Mouse (Mus musculus): Measurements from ENCODE around the gene Tbcd. TPM values are rescaled to one million over a fixed set of nuclear protein-coding genes. Genes with fewer than 3 reads are reported as not detected.
A peak's percentile ranks its signal among the peaks of the same experiment; 100 is the strongest.

The Tbcd gene
- total RNA-seq, 2 experiments from 2014 or later = 13.8 to 14.8 TPM

DNA sequence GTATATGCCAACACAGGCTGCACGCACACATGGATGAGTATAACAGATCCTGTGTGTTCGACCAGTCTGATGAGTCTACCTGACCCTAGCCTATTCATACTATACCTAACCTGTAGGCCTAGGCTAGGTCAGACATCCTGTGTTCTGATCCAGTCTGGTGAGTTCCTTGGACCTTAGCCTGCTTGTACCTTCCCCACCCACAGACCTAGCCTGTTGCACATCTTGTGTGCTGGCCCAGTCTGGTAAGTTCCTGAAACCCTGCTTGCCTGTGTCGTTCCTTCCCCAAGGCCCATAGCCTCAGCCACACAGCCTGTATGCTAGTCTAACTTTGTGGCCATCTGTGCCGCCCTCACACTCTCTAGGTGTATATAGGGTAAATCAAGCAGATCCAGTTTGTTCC is 112.5 kb downstream of the Tbcd start:
- Histone ChIP-seq H3K4me3 (no peak overlapping the region), H3K27ac (no peak overlapping the region)
- intact Hi-C loops (cut with DNase I) = no loop called here
- no peak for DNase-seq
- TF ChIP-seq CTCF (IDR thresholded peaks at IDR 0.05) = no peak

DNA sequence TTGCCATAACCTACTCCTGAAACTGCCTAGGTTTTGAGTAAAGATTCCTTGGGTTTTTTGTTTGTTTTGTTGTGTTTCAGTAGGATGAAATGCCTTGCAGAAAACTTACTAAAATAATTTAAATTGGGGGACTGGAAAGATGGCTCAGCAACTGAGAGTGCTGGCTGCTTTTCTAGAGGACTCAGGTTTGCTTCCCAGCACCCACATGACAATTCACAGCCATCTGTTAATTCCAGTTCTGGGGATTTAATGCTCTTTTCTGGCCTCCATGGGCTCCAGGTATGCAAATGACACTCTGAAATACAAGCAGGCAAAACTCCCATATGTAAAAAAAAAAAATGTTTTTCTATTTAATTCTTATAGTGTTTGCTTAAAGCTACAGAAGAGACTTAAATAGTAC is 130.1 kb downstream of the Tbcd start:
- intact Hi-C loops (cut with DNase I) = no loop called here
- TF ChIP-seq CTCF (IDR thresholded peaks at IDR 0.05) = no peak
- DNase-seq = no peak
- H3K27ac ChIP-seq = no peak overlapping the region
- no peak overlapping the region for H3K4me3 ChIP-seq

DNA sequence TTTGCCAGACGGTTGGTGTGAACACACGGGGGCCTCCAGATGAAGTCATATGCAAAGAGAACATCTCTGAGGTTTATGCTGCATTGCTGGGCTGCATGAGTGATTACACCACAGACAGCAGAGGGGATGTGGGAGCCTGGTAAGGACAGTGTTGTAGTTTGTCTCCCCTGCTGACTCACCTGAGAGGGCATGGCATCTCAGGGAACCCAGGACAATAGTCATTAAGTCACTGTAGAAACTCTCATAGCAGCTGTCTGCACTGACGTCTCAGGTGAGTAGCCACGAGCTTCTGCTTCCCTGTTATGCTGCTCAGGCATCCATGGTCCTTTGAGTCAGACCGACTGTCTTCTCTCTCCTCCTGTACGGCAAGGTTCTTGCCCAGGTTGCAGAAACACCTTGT is 145.5 kb downstream of the Tbcd start:
- intact Hi-C loops (cut with DNase I) = no loop called here
- Histone ChIP-seq H3K4me3 (no peak overlapping the region), H3K27ac (no peak overlapping the region)
- DNase-seq = no peak
- TF ChIP-seq CTCF (IDR thresholded peaks at IDR 0.05) = no peak

DNA sequence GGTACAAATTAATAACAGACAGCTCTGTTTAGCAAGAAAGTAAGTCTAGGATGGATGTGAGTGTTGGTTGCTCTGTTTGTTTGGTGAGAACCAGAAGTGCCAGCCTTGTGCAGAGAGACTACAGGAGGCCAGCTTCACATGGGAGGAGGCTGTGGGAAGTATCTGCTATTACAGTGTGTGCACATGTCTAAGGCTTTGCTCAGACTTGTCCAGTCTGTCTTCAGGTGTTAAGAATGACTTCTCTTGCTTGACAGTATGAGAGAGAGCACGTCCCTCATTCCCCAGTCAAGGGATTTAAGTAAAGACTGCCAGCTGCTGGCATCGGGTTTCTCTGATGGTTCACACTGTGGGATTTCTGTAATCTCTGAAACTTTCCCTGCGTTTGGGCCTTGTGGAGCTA is 149.7 kb downstream of the Tbcd start:
- intact Hi-C loops (cut with DNase I) = no loop called here
- no peak for TF ChIP-seq CTCF (IDR thresholded peaks at IDR 0.05)
- no peak for DNase-seq
- H3K27ac ChIP-seq = no peak overlapping the region
- H3K4me3 ChIP-seq = no peak overlapping the region

GRCm38 (mm10) chr11:121605604-121606003 is 153.9 kb downstream of the Tbcd start:
- no peak overlapping the region for H3K27ac ChIP-seq
- no peak for TF ChIP-seq CTCF (IDR thresholded peaks at IDR 0.05)
- no peak for DNase-seq
- no peak overlapping the region for H3K4me3 ChIP-seq
- intact Hi-C loops (cut with DNase I) = no loop called here

- no peak for DNase-seq
- intact Hi-C loops (cut with DNase I) = no loop called here
- no peak for TF ChIP-seq CTCF (IDR thresholded peaks at IDR 0.05)
- no peak overlapping the region for H3K4me3 ChIP-seq
- H3K27ac ChIP-seq = no peak overlapping the region
Observed at GRCm38 (mm10) chr11:121610976-121611375, 159.2 kb downstream of the Tbcd start.

GRCm38 (mm10) chr11:121615961-121616485 is 164.3 kb downstream of the Tbcd start:
- intact Hi-C loops (cut with DNase I) = no loop called here
- Histone ChIP-seq H3K4me3 (no peak overlapping the region), H3K27ac (no peak overlapping the region)
- TF ChIP-seq CTCF (IDR thresholded peaks at IDR 0.05) = no peak
- DNase-seq = no peak

DNA sequence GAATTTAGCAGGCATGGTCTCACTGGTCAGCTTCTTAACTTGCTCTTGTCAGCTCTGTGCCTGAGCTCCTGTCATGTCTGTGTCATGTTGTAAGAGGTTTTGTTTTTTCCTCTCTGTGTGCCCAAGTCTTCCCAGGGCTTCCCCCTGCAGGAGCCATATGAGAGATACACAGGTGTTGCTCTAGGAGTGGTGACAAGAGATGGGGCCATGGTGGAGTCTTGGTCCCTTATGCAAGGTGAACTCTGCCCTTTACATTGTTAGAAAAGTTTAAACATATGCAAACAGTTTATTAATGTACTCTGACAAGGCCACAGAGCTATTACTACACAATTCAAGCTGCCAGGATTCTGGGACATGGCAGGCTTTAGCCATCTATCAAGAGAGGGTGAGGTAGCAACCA is 164.8 kb downstream of the Tbcd start:
- no peak for DNase-seq
- intact Hi-C loops (cut with DNase I) = no loop called here
- no peak overlapping the region for H3K27ac ChIP-seq
- TF ChIP-seq CTCF (IDR thresholded peaks at IDR 0.05) = no peak
- no peak overlapping the region for H3K4me3 ChIP-seq

GRCm38 (mm10) chr11:121617371-121617770 is 165.6 kb downstream of the Tbcd start:
- TF ChIP-seq CTCF (IDR thresholded peaks at IDR 0.05) = no peak
- DNase-seq = no peak

GRCm38 (mm10) chr11:121625007-121625406 is 173.3 kb downstream of the Tbcd start:
- DNase-seq = no peak
- H3K4me3 ChIP-seq = no peak overlapping the region
- intact Hi-C loops (cut with DNase I) = no loop called here
- no peak overlapping the region for H3K27ac ChIP-seq
- no peak for TF ChIP-seq CTCF (IDR thresholded peaks at IDR 0.05)

More at GRCm38 (mm10) chr11:121617371-121617770, 165.6 kb downstream of the Tbcd start:
- intact Hi-C loops (cut with DNase I) = no loop called here
- Histone ChIP-seq H3K4me3 (no peak overlapping the region), H3K27ac (no peak overlapping the region)

DNA sequence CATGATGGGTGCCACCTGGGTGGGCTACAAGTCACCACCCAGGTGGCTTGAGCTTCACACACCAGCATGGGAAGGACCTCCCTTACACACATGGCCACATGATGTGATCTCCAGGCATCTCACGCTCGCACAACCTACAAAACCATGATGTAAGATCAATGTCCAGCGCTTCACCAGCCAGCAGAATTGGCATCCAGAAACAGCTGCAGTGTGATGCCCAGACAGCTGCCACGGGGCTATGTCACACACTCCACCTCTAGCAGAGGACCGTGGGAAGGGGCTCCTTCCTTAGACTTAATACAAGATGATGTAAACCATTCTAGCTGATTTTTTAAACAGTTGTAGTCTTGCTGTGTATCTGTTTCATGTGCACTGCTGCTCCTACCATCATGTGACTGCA is 175.8 kb downstream of the Tbcd start:
- TF ChIP-seq CTCF (IDR thresholded peaks at IDR 0.05) = no peak
- H3K27ac ChIP-seq = no peak overlapping the region
- intact Hi-C loops (cut with DNase I) = no loop called here
- no peak overlapping the region for H3K4me3 ChIP-seq
- no peak for DNase-seq

DNA sequence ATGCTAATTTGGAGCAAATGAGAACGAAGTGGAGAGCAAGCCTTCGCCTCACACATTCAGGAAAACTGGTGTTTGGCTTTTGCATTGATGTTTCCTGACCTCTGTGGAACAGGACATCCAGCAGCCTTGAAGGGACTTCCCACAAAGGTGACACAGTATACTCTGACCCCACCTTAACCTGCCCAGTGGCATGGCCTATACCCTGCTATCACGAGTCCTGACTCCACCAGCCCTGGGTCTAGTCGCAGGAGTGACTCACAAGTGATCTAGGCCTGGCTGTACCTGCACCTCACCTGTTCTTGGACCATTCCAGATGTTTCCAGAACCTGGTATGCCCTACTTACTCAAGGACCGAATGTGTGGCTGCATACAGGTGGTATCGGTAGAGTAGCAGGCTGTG is 177.8 kb downstream of the Tbcd start:
- Histone ChIP-seq H3K27ac (no peak overlapping the region), H3K4me3 (no peak overlapping the region)
- TF ChIP-seq CTCF (IDR thresholded peaks at IDR 0.05) = no peak
- no peak for DNase-seq
- intact Hi-C loops (cut with DNase I) = no loop called here

GRCm38 (mm10) chr11:121630406-121630805 is 178.7 kb downstream of the Tbcd start:
- no peak for DNase-seq
- H3K4me3 ChIP-seq = no peak overlapping the region
- TF ChIP-seq CTCF (IDR thresholded peaks at IDR 0.05) = peak; percentile 60
- intact Hi-C loops (cut with DNase I) = no loop called here
- no peak overlapping the region for H3K27ac ChIP-seq

DNA sequence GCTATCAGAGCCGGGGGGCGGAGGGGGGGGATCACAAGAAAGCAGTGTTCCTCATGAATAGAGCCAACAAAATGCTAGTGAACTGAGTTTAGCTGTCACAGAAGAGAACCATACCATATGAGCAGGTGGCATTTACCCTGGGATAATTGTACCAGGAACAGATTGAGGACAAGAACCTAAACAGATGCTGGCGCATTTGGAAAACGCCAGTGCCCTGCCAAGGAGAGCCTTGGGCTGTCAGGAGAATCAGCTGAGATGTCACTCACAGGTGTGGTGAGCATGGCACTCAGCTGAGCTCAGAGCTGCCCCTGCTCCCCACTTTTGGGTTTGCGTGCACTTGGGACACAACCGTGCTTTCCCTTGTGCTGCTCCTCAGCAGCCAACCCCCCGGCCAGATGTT is 179.7 kb downstream of the Tbcd start:
- intact Hi-C loops (cut with DNase I) = loop anchor here (1.0 kb wide), 1 partner anchor 177 kb away; no protein-coding TSS in a partner anchor
- TF ChIP-seq CTCF (IDR thresholded peaks at IDR 0.05) = no peak
- Histone ChIP-seq H3K27ac (no peak overlapping the region), H3K4me3 (no peak overlapping the region)
- no peak for DNase-seq
